ENCODE assay signal across 7 mouse cellular contexts in genomic region chr7:88276914-88277765, GRCm38 (mm10). TPM values are rescaled to one million over a fixed set of nuclear protein-coding genes. Genes with fewer than 3 reads are reported as not detected.
DNase-seq lines count a peak whose midpoint lies in the region; ATAC-seq and TF ChIP-seq lines count a peak whose summit lies in the region.

No protein-coding gene starts in this region.

- H3K79me2 ChIP-seq in MEL (ENCODE audit: control insufficient read depth, insufficient read depth, low read length, poor library complexity), result peaks cover 8% of the 10 kb centered on the region

- no peaks in the 10 kb centered on the region for H3K27me3 ChIP-seq in MEL (ENCODE audit: control insufficient read depth in 1 of 2, insufficient read depth in 2 of 2, low read length in 2 of 2)
- no peaks in the 10 kb centered on the region for H3K27me3 ChIP-seq in limb, embryonic 13.5 days
- H3K27me3 ChIP-seq in midbrain, embryonic 16.5 days (ENCODE audit: control insufficient read depth, insufficient read depth, low read depth, low read length), result no peaks in the 10 kb centered on the region

- H3K9me3 ChIP-seq in MEL (replicated peaks; ENCODE audit: insufficient read depth, low read length), result no peaks in the 10 kb centered on the region
- H3K9me3 ChIP-seq in limb, embryonic 13.5 days, result no peaks in the 10 kb centered on the region
- H3K9me3 ChIP-seq in midbrain, embryonic 16.5 days (replicated peaks; ENCODE audit: control insufficient read depth, low read length, poor library complexity, severe bottlenecking), result no peaks in the 10 kb centered on the region

- no peak for TF ChIP-seq RAD21 in MEL (IDR thresholded peaks at IDR 0.05; ENCODE audit: low read depth, low read length)

- peak overlapping the region; percentile 80 for H3K9ac ChIP-seq in MEL (ENCODE audit: control insufficient read depth, low read depth, low read length, poor library complexity, severe bottlenecking)
- no peak overlapping the region for H3K9ac ChIP-seq in limb, embryonic 13.5 days
- no peak overlapping the region for H3K9ac ChIP-seq in midbrain, embryonic 16.5 days (ENCODE audit: low read depth, low read length)

- WGBS in limb, embryonic 13.5 days, result 51% methylated on average over 7 of the region's 7 CpGs
- 22% methylated on average over 7 of the region's 7 CpGs for WGBS in midbrain, embryonic 16.5 days

- no peak for TF ChIP-seq POLR2A in MEL (IDR thresholded peaks at IDR 0.05; ENCODE audit: control insufficient read depth in 1 of 2, insufficient read depth in 1 of 2, low read depth in 1 of 2, low read length in 2 of 2, poor library complexity in 1 of 2)

- H3K27ac ChIP-seq in MEL (ENCODE audit: control insufficient read depth, low read depth, low read length), result peak overlapping the region; percentile 87
- H3K27ac ChIP-seq in limb, embryonic 13.5 days, result no peak overlapping the region
- no peak overlapping the region for H3K27ac ChIP-seq in midbrain, embryonic 16.5 days (ENCODE audit: low read length)

- DNase-seq in CD4-positive, CD25-positive, alpha-beta regulatory T cell, adult 2 months (ENCODE audit: low read depth, low spot score), result peak; percentile 42
- DNase-seq in MEL (ENCODE audit: low read depth, low spot score), result peak; percentile 87
- DNase-seq in heart, adult 8-10 months (ENCODE audit: low spot score), result peak; percentile 22
- DNase-seq in thymus, postnatal 4 days, result peak; percentile 27
- DNase-seq in adrenal gland, postnatal 14 days, result no peak

- H3K4me2 ChIP-seq in limb, embryonic 13.5 days (replicated peaks), result peak overlapping the region; percentile 87
- peak overlapping the region; percentile 92 for H3K4me2 ChIP-seq in midbrain, embryonic 16.5 days (ENCODE audit: low read length)

- H3K4me3 ChIP-seq in MEL (ENCODE audit: control insufficient read depth in 1 of 2, insufficient read depth in 1 of 2, low read depth in 2 of 2, low read length in 2 of 2), result peak overlapping the region; percentile 82 to 85
- H3K4me3 ChIP-seq in limb, embryonic 13.5 days, result peak overlapping the region; percentile 57
- peak overlapping the region; percentile 47 for H3K4me3 ChIP-seq in midbrain, embryonic 16.5 days (ENCODE audit: low read depth, low read length)

- TF ChIP-seq EP300 in MEL (IDR thresholded peaks at IDR 0.05; ENCODE audit: low read depth in 1 of 2, low read length in 2 of 2), result peak; percentile 44 to 45; a peak in 3 of 4 replicates

- no peak for ATAC-seq in limb, embryonic 13.5 days (ENCODE audit: low FRiP score, low read depth)
- ATAC-seq in midbrain, embryonic 16.5 days, result no peak

- peaks cover under 1 to 25% of the 10 kb centered on the region in 2 experiments; a peak in 3 of 4 replicates for H3K36me3 ChIP-seq in MEL (ENCODE audit: control insufficient read depth in 1 of 2, insufficient read depth in 2 of 2, low read length in 2 of 2)
- no peaks in the 10 kb centered on the region for H3K36me3 ChIP-seq in limb, embryonic 13.5 days
- no peaks in the 10 kb centered on the region for H3K36me3 ChIP-seq in midbrain, embryonic 16.5 days (ENCODE audit: control insufficient read depth, insufficient read depth, low read length)

- H3K4me1 ChIP-seq in MEL (ENCODE audit: control insufficient read depth in 1 of 2, insufficient read depth in 2 of 2, low read length in 2 of 2), result peaks cover 3 to 8% of the 10 kb centered on the region in 2 experiments
- H3K4me1 ChIP-seq in limb, embryonic 13.5 days, result peaks cover 9% of the 10 kb centered on the region
- H3K4me1 ChIP-seq in midbrain, embryonic 16.5 days (ENCODE audit: control insufficient read depth, insufficient read depth, low read length), result peaks cover 7% of the 10 kb centered on the region

- TF ChIP-seq CTCF in MEL (IDR thresholded peaks at IDR 0.05 in 2 of 3, conservative IDR thresholded peaks at IDR 0.05 in 1 of 3; ENCODE audit: control insufficient read depth in 1 of 3, insufficient read depth in 1 of 3, low read depth in 2 of 3, low read length in 3 of 3, poor library complexity in 1 of 3, severe bottlenecking in 1 of 3), result no peak

TF ChIP-seq in MEL, 35 proteins besides CTCF, POLR2A, EP300 and RAD21:
- TF ChIP-seq BHLHE40 (IDR thresholded peaks at IDR 0.05; ENCODE audit: borderline replicate concordance, low read depth, low read length) (no peak), ETS1 (IDR thresholded peaks at IDR 0.05; ENCODE audit: low read depth, low read length) (no peak; the same call in 1 of the 2 replicates), USF1 (IDR thresholded peaks at IDR 0.05; ENCODE audit: low read depth, low read length) (no peak), MXI1 (IDR thresholded peaks at IDR 0.05; ENCODE audit: low read depth, low read length) (no peak; the same call in 1 of the 2 replicates), GATA1 (IDR thresholded peaks at IDR 0.05; ENCODE audit: low read depth, low read length) (peak; percentile 64; the same call in 1 of the 2 replicates), ZNF384 (IDR thresholded peaks at IDR 0.05; ENCODE audit: low read depth, low read length) (peak; percentile 89), TAL1 (IDR thresholded peaks at IDR 0.05; ENCODE audit: low read length) (no peak), POLR2AphosphoS2 (IDR thresholded peaks at IDR 0.05; ENCODE audit: low read length) (no peak), MAX (IDR thresholded peaks at IDR 0.05; ENCODE audit: low read length) (peak; percentile 75), MEF2A (IDR thresholded peaks at IDR 0.05; ENCODE audit: extremely low read depth, insufficient replicate concordance, low read depth, low read length, poor library complexity, severe bottlenecking) (0 out of 2 replicates have a peak, but pooled peaks have one; percentile 7), MAFK (IDR thresholded peaks at IDR 0.05; ENCODE audit: borderline replicate concordance, low read depth, low read length) (no peak), SIN3A (IDR thresholded peaks at IDR 0.05; ENCODE audit: low read length) (peak; percentile 42), RCOR1 (IDR thresholded peaks at IDR 0.05; ENCODE audit: low read depth, low read length) (peak; percentile 66; the same call in 1 of the 2 replicates), CHD1 (IDR thresholded peaks at IDR 0.05; ENCODE audit: low read depth, low read length) (peak; percentile 50; the same call in 1 of the 2 replicates), JUND (IDR thresholded peaks at IDR 0.05; ENCODE audit: low read depth, low read length) (no peak), TBP (IDR thresholded peaks at IDR 0.05; ENCODE audit: low read depth, low read length) (peak; percentile 35; the same call in 1 of the 2 replicates), TCF12 (IDR thresholded peaks at IDR 0.05; ENCODE audit: low read depth, low read length) (0 out of 2 replicates have a peak, but pooled peaks have one; percentile 31), ELF1 (IDR thresholded peaks at IDR 0.05; ENCODE audit: low read depth, low read length) (peak; percentile 45; the same call in 1 of the 2 replicates), NELFE (IDR thresholded peaks at IDR 0.05; ENCODE audit: low read depth, low read length) (peak; percentile 45), SMC3 (IDR thresholded peaks at IDR 0.05; ENCODE audit: low read depth, low read length) (no peak)

RNA-seq across cellular contexts. Expression of gene Ctsc, which starts 0.7 kb away (rescaled TPM):
- total RNA-seq in MEL (2012; rRNA removed), result 50.7 and 59.1 TPM in 2 replicates
- 10 to 100 TPM in 1 of 2 experiments, not detected in 1; 51.4 TPM for polyA plus RNA-seq in MEL (2012; ENCODE audit: insufficient read depth in 1 of 2, insufficient read length in 2 of 2, low read depth in 1 of 2, low replicate concordance in 2 of 2, missing spikeins in 1 of 2)
- total RNA-seq in heart, adult 8-10 months (2022), result 10 to 100 TPM; 26.1 to 36.4 (median 30.6) TPM
- polyA plus RNA-seq in limb, embryonic 13.5 days (2015; fragmentation: Nextera tagmentation; extraction: Ambion mirVana), result 36.5 and 43.8 TPM in 2 replicates
- 13.2 and 15.6 TPM in 2 replicates for polyA plus RNA-seq in midbrain, embryonic 16.5 days (2015; fragmentation: Nextera tagmentation; extraction: Ambion mirVana)
- 17.1 and 25.0 TPM in 2 replicates for total RNA-seq in adrenal gland, postnatal 14 days (2021)
